Mouse (Mus musculus) CD4-positive, CD25-positive, alpha-beta regulatory T cell, adult 2 months (primary cell): ENCODE data around the gene Pde6d.
"Not testable (repeated sequence)": the region's sequence is repeated elsewhere in the genome, so short reads cannot be mapped to it uniquely, and the experiment has no call there.

Source experiments
- DNase-seq: peaks from one replicate; pipeline ENCODE4 v3.0.0-alpha.2; 2012; ENCODE audit warnings: low read depth, low spot score

The Pde6d gene

DNA sequence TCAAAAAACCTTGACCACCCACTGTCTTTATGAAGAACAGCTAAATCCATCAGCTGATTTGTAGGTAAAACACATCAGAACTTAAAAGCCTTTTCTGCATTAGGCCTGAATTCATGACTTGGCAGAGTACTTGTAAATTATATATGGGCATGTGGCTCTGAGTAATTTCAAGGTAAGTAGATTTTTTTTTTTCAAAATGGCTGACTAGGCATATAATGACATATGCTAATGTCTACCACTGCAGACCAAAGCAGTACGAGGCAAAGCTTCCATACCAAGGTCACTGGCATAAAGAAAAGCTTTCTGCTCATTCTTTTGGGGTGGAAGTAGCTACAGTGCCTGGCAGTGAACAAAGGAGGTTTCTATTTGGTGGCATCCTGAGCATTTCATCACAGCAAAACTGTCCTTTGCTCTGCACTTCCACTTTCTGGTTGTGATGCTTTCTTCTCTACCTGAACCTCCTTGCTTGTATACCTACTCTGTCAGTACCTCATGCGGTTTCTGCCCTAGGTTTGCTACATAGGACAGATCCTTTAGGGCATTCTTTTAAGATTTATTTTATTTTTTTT lies 13.1 kb downstream of the Pde6d start:
- DNase-seq: no peak

DNA sequence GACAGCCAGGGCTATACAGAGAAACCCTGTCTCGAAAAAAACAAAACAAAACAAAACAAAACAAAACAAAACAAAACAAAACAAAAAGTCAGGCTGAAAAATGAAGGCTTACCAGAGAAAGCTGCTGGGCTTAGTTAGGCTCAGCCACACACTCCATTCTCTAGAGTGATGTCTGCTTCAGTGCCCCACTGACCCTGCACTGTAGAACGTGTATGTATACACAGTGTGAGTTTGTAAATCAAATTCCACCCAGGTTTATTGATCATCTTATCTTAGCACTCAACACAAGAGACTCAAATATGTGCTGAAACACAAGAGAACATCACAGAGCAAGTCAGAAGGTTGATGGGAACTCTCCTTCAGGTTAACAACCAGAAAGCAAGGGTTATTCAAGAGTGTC lies 14.0 kb downstream of the Pde6d start:
- DNase-seq: no peak

DNA sequence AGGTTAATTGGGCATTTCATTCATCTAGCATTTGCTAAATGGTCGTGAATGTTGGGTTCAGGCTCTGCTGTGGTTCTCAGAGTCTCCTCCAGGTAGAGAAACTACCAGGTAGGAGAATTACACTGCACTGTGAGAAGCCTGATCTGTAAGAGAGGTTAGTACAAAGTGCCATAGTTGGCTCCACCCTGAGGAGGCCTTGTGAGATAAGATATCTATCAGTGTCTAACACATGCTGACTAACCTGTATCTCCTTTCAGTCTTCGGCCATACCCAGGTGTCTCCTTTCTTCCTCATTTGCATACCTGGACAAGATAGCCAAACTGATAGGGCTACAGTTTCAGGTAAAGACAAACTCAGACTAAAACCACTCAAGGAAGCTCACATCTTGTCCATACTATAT lies 19.8 kb downstream of the Pde6d start:
- DNase-seq: no peak

DNA sequence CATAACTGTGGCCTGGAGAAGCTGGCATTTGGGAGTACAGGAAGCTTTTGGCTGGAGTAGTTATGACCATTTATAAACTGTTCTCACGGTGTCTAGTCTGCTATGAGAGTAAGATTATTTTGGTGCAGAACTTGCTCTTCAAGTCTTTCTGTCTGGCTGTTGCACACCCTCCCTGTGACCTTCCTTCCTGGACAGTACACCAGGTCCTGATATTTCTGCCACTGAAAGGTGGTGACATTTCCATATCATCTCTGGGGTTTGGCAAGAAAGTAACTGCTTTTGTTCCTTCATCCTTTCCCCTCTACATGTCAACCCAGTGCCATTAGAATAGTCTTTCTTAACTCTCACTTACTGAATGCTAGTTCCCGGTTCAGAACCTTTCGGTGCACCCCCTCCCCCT lies 23.2 kb downstream of the Pde6d start:
- no peak for DNase-seq

DNA sequence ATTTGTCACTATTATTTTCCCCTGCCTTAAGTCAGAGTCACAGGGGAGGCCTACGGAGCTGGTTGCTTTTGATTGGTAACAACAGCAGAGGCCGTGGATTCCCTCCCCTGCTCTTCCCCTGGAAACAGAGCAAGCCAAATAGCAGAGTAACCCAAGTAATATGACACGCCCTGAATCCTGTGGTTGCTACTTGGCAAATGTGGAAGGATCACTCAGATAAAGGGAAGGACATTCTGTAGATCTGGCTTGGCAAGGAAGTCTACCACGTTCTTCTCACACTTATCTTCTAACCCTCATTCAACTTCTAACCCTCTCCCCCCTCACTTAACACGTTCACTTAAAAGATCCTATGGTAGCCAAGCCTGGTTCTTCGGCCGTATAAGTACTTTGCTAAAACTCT lies 24.6 kb downstream of the Pde6d start:
- no peak for DNase-seq

DNA sequence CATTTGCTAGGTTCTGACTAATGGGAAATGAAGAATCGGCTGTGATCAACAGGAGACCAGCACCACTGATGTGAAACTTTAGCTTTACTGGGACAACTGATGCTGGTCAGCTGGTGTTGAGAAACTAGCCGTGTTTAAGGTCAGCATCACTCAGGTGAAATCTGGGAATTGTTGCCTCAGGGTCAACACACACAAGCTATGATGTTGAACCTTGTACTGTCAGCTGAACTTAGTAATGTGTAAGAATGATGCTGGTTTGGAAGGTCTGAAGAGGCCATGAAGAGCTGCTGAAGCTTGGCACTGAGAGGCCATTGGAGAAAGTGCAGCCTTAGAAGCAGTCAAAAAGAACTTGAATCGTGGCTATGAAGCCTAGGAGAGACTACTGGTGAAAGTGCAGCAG lies 26.8 kb downstream of the Pde6d start:
- DNase-seq: no peak

DNA sequence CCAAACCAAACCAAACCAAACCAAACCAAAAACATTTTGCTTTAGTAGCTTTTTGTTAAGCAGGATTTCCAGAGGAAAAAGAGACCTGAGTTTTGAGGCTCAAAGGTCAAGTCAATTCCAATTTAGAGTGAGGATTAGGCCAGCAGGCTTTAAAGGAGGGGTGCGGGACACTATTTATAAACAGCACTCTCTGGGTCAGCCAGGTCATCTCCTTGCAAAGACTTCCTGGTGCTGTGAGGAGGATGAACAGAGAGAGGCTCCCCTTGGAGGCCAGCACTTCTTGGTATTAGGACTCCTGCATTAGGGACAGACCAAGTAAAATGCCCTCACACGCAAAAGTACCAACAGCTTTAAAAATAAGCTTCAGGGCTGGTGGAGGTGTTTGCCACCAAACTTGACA lies 30.6 kb downstream of the Pde6d start:
- no peak for DNase-seq

DNA sequence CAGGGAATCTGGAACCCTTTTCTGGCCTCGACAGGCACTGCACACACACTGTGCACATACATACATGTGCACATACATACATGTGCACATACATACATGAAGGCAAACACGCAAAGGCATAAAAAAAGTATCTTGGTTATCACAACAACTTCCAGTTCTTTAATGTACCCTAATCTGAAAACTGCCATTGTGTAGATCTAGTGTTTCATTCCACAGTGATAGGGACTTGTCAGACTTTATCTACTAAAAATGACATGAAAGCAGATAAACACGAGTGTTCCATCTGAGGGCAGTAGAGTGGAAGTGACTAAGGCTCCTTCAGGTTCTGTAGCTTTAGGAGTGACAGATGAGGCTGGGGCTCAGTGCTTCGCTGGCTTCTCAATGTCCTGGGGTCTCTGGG lies 31.1 kb downstream of the Pde6d start:
- DNase-seq: no peak

DNA sequence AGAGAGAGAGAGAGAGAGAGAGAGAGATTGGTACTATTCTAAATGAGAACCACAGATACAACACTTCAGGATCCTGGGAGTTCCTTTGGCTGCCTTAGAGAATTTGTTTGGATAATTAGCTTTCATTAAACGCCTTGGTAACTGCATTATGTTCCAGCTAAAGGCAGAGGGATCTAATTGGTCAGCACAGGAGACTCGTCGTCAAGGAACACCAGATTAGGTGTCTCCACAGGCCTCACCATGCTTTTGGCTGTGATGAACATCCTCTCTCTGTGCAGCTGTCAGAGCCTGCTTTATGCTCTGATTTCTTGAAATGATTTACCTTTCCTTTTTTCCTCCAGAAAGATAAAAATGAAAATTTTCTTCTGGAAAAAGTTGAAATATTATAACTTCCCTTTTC lies 35.6 kb downstream of the Pde6d start:
- DNase-seq: no peak

DNA sequence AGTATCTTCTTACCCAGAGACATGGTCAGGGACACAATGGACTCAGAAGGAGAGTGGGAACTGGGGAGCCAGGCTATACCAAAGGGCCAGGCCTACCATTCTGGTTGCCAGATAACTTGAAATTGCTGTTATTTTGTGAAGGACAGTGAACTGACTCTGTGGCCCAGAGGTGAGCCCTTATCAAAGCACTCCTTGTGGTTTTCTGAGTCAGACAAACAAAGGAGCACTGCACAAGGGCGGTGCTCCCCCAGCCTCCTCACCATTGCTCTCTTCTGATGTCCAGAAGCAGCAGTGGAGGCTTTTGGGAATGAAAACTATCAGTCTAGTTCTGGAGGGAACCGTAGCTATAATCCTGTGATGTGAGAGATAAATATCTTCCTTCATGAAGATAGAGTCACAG lies 39.8 kb downstream of the Pde6d start:
- DNase-seq: no peak

DNA sequence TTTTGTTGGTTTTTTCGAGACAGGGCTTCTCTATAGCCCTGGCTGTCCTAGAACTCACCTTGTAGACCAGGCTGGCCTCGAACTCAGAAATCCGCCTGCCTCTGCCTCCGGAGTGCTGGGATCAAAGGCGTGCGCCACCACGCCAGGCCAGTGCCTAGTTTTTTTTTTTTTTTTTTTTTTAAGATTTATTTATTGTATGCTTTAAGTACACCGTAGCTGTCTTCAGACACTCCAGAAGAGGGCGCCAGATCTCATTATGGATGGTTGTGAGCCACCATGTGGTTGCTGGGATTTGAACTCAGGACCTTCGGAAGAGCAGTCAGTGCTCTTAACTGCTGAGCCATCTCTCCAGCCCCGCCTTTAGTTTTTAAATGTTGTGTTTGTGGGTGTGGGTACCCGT lies 42.8 kb downstream of the Pde6d start:
- DNase-seq: not testable (repeated sequence)

DNA sequence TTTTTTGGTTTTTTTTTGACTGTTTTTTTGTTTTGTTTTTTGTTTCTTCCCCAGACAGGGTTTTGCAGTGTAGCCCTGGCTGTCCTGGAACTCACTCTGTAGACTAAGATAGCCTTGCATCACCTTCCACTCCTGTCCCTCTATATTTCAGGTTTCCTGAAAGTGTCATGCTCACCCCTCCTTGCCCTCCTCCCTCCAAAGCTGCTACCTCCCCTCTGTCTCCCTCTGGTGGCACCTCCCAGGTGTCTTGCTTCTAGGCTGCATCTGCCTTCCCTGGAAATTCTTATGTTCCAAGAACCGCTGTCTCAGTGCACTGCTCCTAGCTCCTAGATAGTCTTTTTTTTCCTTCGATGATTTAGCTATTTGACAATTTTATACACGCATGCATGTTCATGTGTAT lies 44.0 kb downstream of the Pde6d start:
- peak; percentile 52 for DNase-seq

DNA sequence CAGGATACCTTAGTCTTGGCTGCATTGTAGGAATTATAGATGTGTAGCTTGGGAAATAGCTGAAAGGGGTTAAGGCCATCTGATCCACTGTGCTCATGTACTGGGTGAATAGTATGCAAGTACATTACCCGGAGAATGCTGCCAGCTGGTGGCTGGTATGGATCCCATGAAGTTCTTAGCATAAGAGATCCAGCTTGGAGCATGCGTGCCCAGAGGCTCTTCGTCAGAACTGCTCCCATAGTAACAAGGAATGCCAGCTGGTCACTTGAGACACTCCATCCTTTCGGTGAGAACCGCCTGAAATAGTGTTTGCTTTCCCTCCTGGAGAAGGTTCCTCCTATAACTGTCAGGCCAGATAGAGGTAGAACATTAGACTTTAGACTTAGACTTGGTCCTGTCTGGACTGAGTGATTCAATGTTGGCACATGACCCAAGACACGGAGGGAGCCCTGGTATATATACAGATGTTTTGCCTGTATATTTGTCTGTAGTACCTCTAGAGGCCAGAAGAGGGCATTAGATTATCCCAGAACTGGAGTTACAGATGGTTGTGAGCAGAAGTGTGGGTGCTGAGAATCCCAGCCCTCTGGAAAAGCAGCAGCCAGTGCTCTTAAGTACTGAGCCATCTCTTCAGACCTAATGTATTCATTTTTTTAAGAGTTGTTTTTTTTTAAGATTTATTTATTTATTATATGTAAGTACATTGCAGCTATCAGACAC lies 48.9 kb downstream of the Pde6d start:
- DNase-seq: peak; percentile 62

DNA sequence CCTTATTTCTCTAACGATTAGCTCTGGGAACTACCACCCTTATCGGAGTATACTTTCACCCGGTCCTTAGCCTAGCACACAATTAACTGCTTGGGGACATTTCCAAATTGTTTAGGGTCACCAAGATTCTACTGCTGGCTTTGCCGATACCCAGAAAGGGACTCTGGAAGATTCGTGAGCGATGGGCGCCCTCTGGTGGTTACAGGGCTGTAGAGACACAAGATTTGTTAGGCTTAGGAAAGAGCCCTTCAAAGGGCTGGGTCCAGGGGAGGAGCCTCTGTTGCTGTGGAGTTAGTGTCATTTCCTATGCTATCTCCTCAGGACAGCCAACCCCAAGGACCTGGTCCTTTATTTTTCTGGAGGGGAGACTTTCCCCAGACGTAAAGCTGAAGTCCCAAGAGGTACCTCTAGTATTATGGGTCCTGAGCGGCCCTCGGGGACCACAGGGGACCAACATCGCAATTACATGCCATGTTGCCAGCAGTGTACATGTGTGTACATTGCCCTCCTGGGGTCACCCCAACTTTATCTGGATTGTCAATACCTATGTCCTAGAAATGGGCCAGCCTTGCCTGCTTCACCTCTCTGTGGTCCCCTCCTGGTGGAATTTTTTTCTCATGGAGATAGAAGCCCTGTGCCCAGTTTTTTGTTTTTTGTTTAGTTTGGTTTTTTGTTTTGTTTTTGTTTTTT lies 49.9 kb downstream of the Pde6d start:
- peak; percentile 95 for DNase-seq

DNA sequence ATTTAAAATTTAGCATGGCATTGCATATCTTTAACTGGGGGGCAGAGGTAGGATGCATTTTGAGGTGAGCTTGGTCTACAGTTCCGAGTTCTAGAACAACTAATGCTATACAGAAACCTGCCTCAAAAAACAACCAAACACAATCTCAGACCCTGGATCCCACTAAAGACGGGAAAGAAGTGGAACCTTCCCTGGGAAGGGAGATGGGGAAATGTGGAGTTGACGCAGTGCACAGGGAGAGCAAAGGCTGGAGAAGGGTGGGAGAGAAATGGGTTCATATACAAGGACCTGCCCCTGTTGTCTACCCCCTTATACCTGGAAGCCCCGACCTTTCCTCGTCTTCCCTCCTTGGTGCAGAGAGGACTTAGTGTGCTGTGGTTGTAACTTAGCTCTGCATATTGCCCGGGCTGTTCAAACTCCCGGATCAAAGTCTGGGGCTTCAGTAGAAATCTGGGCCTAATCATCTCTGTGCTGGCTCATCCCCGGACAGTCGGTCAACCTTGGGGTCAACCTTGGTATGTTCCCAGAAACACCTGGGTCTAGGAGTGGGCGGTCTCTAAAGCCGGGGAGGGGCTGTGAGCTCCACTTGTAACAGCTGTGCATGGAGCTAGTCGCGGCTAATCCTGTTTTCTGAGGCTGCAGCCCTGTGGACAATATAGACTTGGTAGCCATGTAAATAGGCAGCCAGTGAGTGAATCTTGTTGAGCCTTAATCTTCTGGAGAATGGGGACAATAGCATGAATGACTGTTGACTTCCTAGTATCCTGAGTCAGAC lies 50.7 kb downstream of the Pde6d start:
- no peak for DNase-seq

DNA sequence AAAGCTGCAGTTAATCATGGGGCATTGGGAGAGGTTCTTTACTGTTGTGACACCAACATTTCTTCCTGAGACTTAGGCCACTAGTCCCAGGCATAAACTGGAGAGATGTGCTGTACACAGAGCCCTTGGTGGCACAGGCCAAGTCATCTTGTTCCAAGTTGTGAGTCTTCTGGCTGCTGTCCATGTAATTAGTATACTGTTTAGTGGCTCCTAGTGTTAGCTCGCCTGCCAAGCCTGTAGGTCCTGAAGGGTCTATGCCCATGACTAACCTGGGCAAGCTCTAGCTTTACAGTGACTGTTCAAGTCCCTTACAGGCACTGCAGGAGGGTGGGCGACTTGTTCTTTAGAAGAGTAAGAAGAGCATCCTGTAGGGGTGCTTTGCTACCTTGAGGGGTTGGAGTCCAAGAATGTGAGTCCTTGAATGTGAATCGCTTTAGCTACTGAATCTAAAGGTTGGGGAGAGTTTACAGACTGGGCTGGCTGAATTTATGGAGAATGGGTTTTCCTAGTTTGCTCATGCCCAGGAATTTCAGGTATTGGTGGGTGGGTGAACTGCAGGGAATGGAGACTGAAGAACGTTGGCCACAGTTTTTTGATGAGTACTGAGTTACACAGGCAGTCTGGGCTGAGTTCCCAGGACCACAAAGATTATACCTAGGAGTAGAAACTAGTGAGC lies 51.4 kb downstream of the Pde6d start:
- DNase-seq: peak; percentile 40

DNA sequence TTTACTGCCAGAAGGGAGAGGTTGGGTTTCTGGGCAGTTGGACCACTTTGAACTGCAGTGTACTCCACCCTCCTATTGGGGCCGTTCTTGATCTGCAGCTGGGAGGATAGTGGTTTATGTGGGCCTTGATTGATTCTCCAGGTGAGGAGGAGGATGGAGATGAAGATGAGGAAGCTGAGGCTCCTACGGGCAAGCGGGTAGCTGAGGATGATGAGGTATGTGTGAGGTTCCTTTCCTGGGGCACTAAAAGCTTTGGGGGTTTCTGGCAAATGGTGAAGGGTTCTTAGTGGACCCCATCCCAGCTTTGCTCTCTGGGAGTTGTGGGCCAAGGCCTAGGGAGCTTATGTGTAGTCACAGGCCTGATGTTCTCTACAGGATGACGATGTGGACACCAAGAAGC lies 52.8 kb downstream of the Pde6d start:
- DNase-seq: peak; percentile 38

DNA sequence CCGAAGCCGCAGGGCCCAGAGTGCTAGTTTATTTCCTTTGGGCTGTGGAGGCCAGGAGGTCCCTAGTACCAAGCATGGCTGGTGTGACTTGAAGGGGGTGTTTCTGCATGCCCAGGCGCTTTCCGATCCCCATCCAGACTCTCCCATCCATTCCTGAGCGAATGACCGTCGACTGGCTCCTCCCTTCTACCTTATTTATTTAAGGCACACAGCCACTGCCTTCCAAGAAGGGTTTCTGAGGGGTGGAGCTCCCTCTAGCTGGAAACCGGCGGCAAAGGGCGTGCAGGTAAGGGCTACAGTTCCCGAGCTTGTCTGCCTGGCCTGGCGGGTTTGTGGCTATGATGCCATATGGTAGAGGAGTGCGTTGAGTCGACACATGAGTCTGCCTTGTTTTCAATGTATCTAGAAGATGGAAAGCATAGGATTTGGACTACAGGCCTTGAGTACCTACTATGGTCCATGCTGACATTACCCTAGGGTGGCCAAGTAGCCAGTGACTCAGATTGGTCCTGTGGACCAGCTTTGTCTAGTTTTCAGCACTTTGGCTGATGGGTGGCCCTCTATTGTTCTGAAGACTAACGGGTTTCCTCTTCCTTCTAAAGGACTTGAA lies 53.8 kb downstream of the Pde6d start:
- DNase-seq: peak; percentile 78

DNA sequence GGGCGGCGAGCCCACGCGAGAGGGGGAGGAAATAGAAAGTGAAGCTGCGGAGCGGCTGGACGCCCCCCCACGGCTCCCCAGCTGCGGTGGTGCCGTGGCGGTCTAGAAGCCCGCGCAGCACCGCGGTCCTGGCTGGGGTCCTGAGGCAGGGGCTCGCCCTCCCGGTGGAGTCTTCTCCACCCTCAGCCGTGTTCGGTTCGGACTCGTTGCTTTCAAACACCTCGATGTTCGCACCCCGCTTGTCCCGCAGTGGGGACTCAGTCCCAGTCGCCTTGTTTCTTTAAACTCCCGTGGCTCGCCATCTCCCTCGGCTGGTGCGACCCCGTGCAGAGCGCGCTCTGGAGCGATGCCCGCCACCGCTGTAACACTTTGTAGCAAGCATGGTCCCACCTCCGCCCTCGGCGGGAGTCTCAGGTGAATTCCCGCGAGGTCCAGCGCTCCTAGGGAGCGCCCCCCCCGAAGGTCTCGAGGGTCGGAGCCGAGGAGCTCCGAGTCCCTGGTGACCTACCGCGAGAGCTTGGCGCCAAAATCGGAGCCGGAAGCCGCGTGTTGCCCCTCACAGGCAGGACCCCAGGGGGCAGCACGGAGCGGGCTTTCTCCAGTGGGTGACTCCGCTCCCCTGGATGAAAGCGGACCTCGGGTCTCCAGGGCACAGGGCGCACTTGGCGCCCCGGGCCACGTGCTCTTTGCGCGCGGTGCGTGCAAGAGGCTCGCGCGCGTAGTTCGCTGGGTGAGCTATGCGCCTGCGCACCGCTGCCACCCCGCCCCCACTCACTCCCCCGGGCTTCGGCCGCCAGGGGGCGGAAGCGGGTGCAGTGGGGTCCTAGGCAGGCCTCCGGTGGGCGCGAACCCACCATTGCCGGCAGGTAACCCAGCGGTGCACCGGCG lies 54.6 kb downstream of the Pde6d start:
- DNase-seq: peak; percentile 94
